8 mouse cellular contexts compared by ENCODE assay signal in genomic region chr19:5487768-5488550, GRCm38 (mm10). TPM values are rescaled to one million over a fixed set of nuclear protein-coding genes. Genes with fewer than 3 reads are reported as not detected.
A peak's percentile ranks its signal among the peaks of the same experiment; 100 is the strongest.
DNase-seq lines count a peak whose midpoint lies in the region; ATAC-seq lines count a peak whose summit lies in the region.

Mus81 (minus strand) TSS chr19:5488402.

- peak; percentile 99 for DNase-seq in adipocyte (ENCODE audit: low spot score)
- DNase-seq in embryo, embryonic 10.5 days (ENCODE audit: low spot score), result peak; percentile 98
- peak; percentile 96 for DNase-seq in gastrocnemius, postnatal 14 days
- peak; percentile 93 to 97 for DNase-seq in left cerebral cortex, postnatal 10 days (ENCODE audit: extremely low spot score in 1 of 2, low spot score in 2 of 2)
- DNase-seq in right cerebral cortex, postnatal 25 days, result peak; percentile 89
- peak; percentile 94 to 95 for DNase-seq in urinary bladder, postnatal 4 days (ENCODE audit: low spot score in 2 of 2)

- peak; percentile 32 for ATAC-seq in inflammation-experienced regulatory T-cells, adult 6 months
- peak; percentile 46 for ATAC-seq in megakaryocyte-erythroid progenitor cell, adult 5-6 weeks (replicated peaks; ENCODE audit: low FRiP score, low TSS enrichment, poor library complexity, severe bottlenecking)

- intact Hi-C loops in gastrocnemius, postnatal 14 days (cut with DNase I; ENCODE audit: low total_unique reads), result no loop called here
- intact Hi-C loops in left cerebral cortex, postnatal 10 days (cut with DNase I), result no loop called here

RNA-seq across cellular contexts. Expression of gene Mus81, which starts in this region (rescaled TPM):
- 10 to 100 TPM; 23.5 to 27.0 TPM for total RNA-seq in gastrocnemius, postnatal 14 days (2021)
- 10 to 100 TPM; 34.4 to 61.6 (median 36.6) TPM for polyA plus RNA-seq in inflammation-experienced regulatory T-cells, adult 6 months (2017; shearing (Covaris generic))
- 10 to 100 TPM; 32.2 to 33.3 TPM for total RNA-seq in left cerebral cortex, postnatal 10 days (2021)
- 24.6 and 40.6 TPM in 2 replicates for total RNA-seq in megakaryocyte-erythroid progenitor cell, adult 5-6 weeks (2014; fragmentation: Nextera tagmentation)
- 6.4 and 11.4 TPM in 2 replicates for total RNA-seq in megakaryocyte-erythroid progenitor cell, adult 5-6 weeks (2017)

Comparison
In these comparisons a context has a peak if more than half of its experiments do, and no peak if none do; other contexts are left out.
1. Peak in every context shown above with its lines: DNase-seq and ATAC-seq.